Mouse (Mus musculus): ENCODE data around the gene Xlr3b. TPM values are rescaled to one million over a fixed set of nuclear protein-coding genes. Genes with fewer than 3 reads are reported as not detected.

Gene Xlr3b
- polyA plus RNA-seq, 1 experiment from 2014 or later = 12.9 TPM

Other genes starting within 250 kb of the Xlr3b start
- gene Zfp185, start 204.9 kb upstream of the Xlr3b start, polyA plus RNA-seq (2015; fragmentation: Nextera tagmentation; extraction: Ambion mirVana) = 76.3 and 82.8 TPM in 2 replicates
- 0.24 and 0.49 TPM in 2 replicates for gene Pnma5, start 155.1 kb upstream of the Xlr3b start, polyA plus RNA-seq (2015; fragmentation: Nextera tagmentation; extraction: Ambion mirVana)
- gene Pnma3, start 127.4 kb upstream of the Xlr3b start, polyA plus RNA-seq (2015; fragmentation: Nextera tagmentation; extraction: Ambion mirVana) = 0.07 and 0.17 TPM in 2 replicates
- 0.86 and 1.1 TPM in 2 replicates for gene Xlr4a, start 109.7 kb upstream of the Xlr3b start, polyA plus RNA-seq (2015; fragmentation: Nextera tagmentation; extraction: Ambion mirVana)
- gene Xlr3a, start 95.1 kb upstream of the Xlr3b start, polyA plus RNA-seq (2015; fragmentation: Nextera tagmentation; extraction: Ambion mirVana) = 2.1 and 2.5 TPM in 2 replicates
- 0.14 and 0.15 TPM in 2 replicates for gene Gm14685, start 75.2 kb upstream of the Xlr3b start, polyA plus RNA-seq (2015; fragmentation: Nextera tagmentation; extraction: Ambion mirVana)
- not detected in 2 replicates for gene Xlr5b, start 43.4 kb upstream of the Xlr3b start, polyA plus RNA-seq (2015; fragmentation: Nextera tagmentation; extraction: Ambion mirVana)
- gene DXBay18, start 42.8 kb upstream of the Xlr3b start, polyA plus RNA-seq (2015; fragmentation: Nextera tagmentation; extraction: Ambion mirVana) = not detected in 2 replicates
- gene Spin2d, start 15.2 kb upstream of the Xlr3b start, polyA plus RNA-seq (2015; fragmentation: Nextera tagmentation; extraction: Ambion mirVana) = not detected in 2 replicates
- 0.52 and 1.0 TPM in 2 replicates for gene Xlr4b, start 22.1 kb downstream of the Xlr3b start, polyA plus RNA-seq (2015; fragmentation: Nextera tagmentation; extraction: Ambion mirVana)
- 12.9 and 14.0 TPM in 2 replicates for gene F8a, start 36.1 kb downstream of the Xlr3b start, polyA plus RNA-seq (2015; fragmentation: Nextera tagmentation; extraction: Ambion mirVana)
- gene Xlr4c, start 50.9 kb downstream of the Xlr3b start, polyA plus RNA-seq (2015; fragmentation: Nextera tagmentation; extraction: Ambion mirVana) = 0.14 and 0.22 TPM in 2 replicates
- gene Xlr3c, start 73.2 kb downstream of the Xlr3b start, polyA plus RNA-seq (2015; fragmentation: Nextera tagmentation; extraction: Ambion mirVana) = 0.37 TPM in 1 of 2 replicates, not detected in the other
- gene Xlr5a, start 100.8 kb downstream of the Xlr3b start, polyA plus RNA-seq (2015; fragmentation: Nextera tagmentation; extraction: Ambion mirVana) = not detected in 2 replicates
- not detected in 2 replicates for gene Xlr5c, start 100.8 kb downstream of the Xlr3b start, polyA plus RNA-seq (2015; fragmentation: Nextera tagmentation; extraction: Ambion mirVana)
- not detected in 2 replicates for gene Gm45015, start 144.6 kb downstream of the Xlr3b start, polyA plus RNA-seq (2015; fragmentation: Nextera tagmentation; extraction: Ambion mirVana)
- gene Zfp275, start 150.4 kb downstream of the Xlr3b start, polyA plus RNA-seq (2015; fragmentation: Nextera tagmentation; extraction: Ambion mirVana) = 19.0 and 19.4 TPM in 2 replicates
- not detected in 2 replicates for gene Gm18336, start 206.5 kb downstream of the Xlr3b start, polyA plus RNA-seq (2015; fragmentation: Nextera tagmentation; extraction: Ambion mirVana)
- 0.14 and 0.15 TPM in 2 replicates for gene Zfp92, start 218.9 kb downstream of the Xlr3b start, polyA plus RNA-seq (2015; fragmentation: Nextera tagmentation; extraction: Ambion mirVana)
- gene Trex2, start 243.1 kb downstream of the Xlr3b start, polyA plus RNA-seq (2015; fragmentation: Nextera tagmentation; extraction: Ambion mirVana) = 12.5 and 18.3 TPM in 2 replicates